Mouse (Mus musculus) brain, embryonic 14.5 days (tissue): ENCODE results near the gene Artn. TPM values are rescaled to one million over a fixed set of nuclear protein-coding genes. Genes with fewer than 3 reads are reported as not detected.

ENCODE experiments used
- DNase-seq: peaks from one replicate; pipeline ENCODE4 v3.0.0-alpha.2; 2011; ENCODE audit warnings: low read depth
- CTCF ChIP-seq: fragments of 200-500 bp; IDR thresholded peaks from 2 replicates; pipeline ENCODE4 v1.5.1; 2012; ENCODE audit warnings: inconsistent platforms, mild to moderate bottlenecking, moderate library complexity, borderline replicate concordance; ENCODE audit not compliant: insufficient read depth, insufficient read length; ENCODE audit errors: extremely low read depth
- POLR2A ChIP-seq: fragments of 200-500 bp; IDR thresholded peaks from 2 replicates; pipeline ENCODE4 v1.6.1; 2012; ENCODE audit warnings: mild to moderate bottlenecking, inconsistent platforms, borderline replicate concordance; ENCODE audit not compliant: poor library complexity, insufficient read depth, insufficient read length, severe bottlenecking; ENCODE audit errors: extremely low read depth
- polyA plus RNA-seq: library from polyadenylated mRNA; depleted of rRNA; stranded (reverse); fragments of >200 nt; gene quantifications from 2 replicates; pipeline ENCODE4 v1.2.3, GENCODE M21; 2012

The Artn gene
- polyA plus RNA-seq, 1 experiment: 0.40 TPM

GRCm38 (mm10) chr4:117936964-117937363, 7.4 kb upstream of the Artn start:
- TF ChIP-seq POLR2A (no peak), CTCF (no peak)
- no peak for DNase-seq

GRCm38 (mm10) chr4:117934081-117934480, 4.5 kb upstream of the Artn start:
- DNase-seq: no peak
- TF ChIP-seq POLR2A: no peak
- no peak for TF ChIP-seq CTCF

- TF ChIP-seq CTCF (no peak), POLR2A (no peak)
Measured at GRCm38 (mm10) chr4:117933248-117933647, 3.7 kb upstream of the Artn start.

GRCm38 (mm10) chr4:117928699-117929241, 793 bp downstream of the Artn start:
- TF ChIP-seq POLR2A (no peak), CTCF (peak; percentile 53; the same call in 1 of the 2 replicates)
- DNase-seq: no peak

More at GRCm38 (mm10) chr4:117933248-117933647, 3.7 kb upstream of the Artn start:
- DNase-seq: no peak

- no peak for TF ChIP-seq POLR2A
- peak; percentile 87 for TF ChIP-seq CTCF
Measured at GRCm38 (mm10) chr4:117928234-117928633, 1.3 kb downstream of the Artn start.

GRCm38 (mm10) chr4:117926545-117927482, 2.7 kb downstream of the Artn start:
- DNase-seq: peak; percentile 77
- TF ChIP-seq CTCF: no peak
- TF ChIP-seq POLR2A: 0 out of 2 replicates have a peak, but pooled peaks have one; percentile 22

More at GRCm38 (mm10) chr4:117928234-117928633, 1.3 kb downstream of the Artn start:
- DNase-seq: peak; percentile 84

DNA sequence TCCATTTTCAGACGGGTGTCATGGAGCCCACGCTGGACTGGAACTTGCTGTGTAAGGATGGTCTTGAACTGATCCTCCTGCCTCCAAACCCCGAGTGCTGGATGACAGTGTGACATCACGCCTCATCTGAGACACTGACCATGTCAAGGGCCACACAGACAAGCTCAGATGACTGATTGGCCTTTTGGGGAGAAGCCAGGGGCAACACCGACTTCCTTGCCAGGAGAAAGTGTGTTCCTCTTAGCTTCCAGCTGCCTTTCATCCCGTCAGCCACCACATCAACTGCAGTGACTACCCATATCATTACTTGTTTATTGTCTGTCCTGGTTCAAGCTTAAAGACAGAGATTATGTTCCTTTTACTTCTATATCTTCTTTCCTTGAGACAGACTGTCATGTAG, 4.6 kb downstream of the Artn start:
- no peak for TF ChIP-seq CTCF
- TF ChIP-seq POLR2A: no peak
- no peak for DNase-seq

DNA sequence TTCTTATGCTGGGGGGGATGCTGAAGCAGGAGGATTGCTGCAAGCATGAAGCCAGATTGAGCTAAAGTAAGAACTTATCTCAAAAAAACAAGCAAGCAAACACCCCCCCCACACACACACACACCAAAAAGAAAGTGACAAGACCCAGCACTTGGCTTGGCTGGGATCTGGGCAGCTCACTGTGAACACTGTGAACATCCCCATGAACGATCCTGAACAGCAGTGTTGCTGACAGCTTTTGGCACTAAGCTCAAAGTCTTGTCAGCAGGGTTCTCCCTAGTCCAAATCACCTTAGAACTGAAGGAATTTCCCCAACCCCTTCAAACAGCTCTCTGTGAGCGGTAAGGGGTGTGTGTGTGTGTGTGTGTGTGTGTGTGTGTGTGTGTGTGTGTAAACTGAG, 6.1 kb downstream of the Artn start:
- TF ChIP-seq CTCF: no peak
- TF ChIP-seq POLR2A: no peak
- no peak for DNase-seq

DNA sequence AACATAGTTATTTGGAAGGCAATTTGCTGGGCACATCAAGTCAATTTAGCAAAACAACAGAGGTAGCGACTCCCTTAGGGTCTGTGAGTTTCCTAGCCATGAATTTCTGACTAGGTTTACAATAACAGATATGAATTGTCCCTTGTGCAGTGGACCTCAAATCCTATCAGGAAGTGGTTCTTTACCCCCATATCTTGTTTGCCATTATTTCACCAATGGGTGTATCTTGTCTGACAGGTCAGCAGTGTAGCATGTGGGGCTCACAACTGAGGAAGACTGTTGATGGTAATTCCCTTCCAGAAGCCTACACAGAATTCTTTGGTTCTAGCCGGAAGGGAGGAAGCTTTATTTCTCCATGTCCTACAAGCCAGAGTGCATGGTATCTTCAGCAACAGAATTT, 8.2 kb downstream of the Artn start:
- TF ChIP-seq CTCF: no peak
- no peak for TF ChIP-seq POLR2A
- no peak for DNase-seq

GRCm38 (mm10) chr4:117918762-117919161, 10.8 kb downstream of the Artn start:
- TF ChIP-seq POLR2A (no peak), CTCF (no peak)
- DNase-seq: no peak

DNA sequence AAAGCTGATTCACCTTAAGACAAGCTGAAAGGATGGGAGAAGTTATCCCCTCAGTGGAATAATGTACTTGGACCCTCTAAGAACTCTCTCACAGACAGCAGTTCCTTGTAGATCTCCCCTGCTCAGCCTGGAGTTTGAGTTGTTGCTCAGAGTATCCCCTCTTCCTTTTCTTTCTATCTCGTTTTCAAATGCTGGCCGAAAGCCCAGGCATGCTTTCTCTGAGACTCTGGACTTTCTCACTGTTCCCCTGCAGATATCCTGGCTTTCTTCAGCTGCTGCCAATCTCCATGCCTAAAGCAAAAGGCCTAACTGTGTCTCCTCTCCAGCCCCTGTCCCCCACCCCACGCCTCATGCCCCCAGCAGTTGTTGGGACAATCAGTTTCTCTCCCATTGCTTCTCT, 11.3 kb downstream of the Artn start:
- TF ChIP-seq CTCF (no peak), POLR2A (no peak)
- no peak for DNase-seq
